Mouse (Mus musculus): ENCODE measurements at regions not wholly inside any gene's neighbourhood (a gene's known extent, or its start where the extent isn't known, plus 50 kb on each side); places are given as distances from the start of the nearest gene placed in this dataset.

GRCm38 (mm10) chr5:118815783-118816182 is 255.3 kb downstream of the Med13l start:
- no peak for DNase-seq

DNA sequence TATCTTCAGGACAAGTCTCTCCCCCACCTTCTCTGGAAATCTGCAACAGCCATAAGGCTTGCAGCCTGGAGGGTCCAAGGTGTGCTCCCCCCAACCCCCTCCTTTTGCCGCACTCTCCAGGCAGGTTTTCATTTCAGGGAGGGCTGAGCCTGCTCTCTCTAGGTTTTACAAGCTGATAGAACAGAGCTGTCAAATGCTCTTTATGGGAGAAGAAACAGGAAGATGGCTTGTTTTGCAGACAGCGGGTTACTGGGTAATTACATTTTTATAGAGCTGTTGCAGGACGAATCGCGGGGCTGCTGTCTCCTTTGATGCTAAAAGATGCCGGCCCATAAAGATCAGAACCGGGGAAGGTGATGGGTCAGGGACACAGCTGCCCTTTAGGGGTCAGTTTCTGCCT is 257.8 kb downstream of the Med13l start:
- no peak for DNase-seq

DNA sequence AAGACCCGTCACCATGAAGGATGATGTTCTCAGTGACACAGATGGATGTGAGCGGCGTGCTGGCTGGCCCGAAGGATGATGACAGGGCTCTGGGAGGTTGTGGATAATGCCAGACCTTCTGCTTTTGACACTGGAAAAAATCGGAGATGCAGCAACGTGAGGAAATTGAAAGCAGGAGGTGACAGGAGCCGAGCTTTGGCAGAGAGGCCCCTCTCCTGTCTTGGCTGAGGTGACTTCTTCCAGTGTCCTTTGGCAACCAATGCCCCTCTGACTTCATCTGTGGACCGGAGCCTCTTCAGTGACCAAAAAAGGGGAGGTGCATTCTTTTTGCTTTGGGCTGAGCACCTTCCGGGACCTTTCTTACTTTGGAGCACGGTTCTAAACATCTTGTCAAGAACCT is 264.3 kb downstream of the Med13l start:
- no peak for DNase-seq

DNA sequence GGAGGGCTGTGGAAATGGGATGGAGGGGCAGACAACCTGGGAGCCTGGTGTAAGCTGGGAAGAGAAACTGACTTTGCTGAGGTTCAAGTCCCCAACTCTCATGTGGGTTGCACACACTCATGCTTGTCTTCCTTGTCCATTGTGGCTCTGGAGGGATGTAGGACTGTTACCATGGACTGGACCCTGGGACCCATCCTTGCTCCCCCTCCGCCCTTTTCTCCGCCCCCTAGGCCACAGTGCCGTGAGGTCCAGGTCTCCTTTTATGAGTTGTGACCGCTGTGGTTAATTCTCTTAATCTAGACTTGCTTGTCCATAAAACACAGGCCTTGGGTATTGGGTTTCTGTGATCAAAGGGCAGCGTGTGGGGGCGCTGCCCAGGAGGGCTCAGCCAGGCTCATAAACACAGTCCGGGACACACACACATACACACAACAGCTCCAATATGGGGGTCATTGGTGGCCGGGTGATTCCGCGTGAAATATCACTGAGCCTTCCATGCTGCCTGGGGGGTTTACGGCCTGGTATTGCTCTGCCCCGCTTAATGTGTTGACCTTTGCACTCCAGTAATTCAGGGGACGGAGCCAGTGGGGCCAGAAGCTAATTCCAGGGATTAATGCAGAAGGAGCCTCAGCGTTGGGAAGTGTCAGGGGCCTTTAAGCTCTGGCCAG is 268.7 kb downstream of the Med13l start:
- no peak for DNase-seq

DNA sequence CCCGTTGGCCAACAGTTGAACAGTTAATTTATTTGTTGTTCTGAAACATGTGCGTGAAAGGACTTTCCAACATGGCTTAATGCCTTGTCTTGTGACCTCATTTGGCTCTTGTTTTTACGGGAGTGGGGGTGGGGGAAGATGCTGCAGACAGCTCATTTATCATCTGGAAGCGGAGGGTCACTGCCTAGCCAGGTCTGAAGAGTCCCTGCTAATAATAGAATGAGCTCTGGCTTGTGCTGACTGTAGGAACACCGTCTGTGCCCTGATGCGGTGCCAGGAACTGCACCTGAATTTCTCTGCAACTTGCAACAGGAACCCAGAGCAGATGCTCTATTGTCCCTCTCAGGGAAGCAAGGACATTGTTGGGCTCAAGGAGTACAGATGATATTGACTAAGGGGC is 272.2 kb downstream of the Med13l start:
- no peak for DNase-seq

- no peak for DNase-seq
These were observed 273.6 kb downstream of the Med13l start for GRCm38 (mm10) chr5:118834129-118834528.

DNA sequence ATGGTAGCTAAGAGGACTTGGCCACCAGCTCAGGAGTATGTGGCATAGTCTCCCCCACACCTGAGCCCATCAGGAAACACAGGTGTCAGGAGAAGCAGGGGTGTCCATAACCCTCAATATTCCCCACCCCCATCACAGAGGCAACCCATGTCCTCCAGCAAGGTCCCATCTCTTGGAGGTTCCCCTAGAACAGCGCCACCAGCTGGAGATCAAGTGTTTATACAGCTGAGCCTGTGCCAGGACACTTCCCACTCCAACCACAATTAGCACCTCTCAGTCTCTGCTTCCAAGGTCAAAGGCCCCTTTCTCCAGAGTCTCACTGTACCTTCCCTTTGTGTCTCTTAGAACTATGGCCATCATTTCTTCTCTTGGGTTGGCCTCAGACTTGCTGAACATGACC is 276.5 kb downstream of the Med13l start:
- no peak for DNase-seq

DNA sequence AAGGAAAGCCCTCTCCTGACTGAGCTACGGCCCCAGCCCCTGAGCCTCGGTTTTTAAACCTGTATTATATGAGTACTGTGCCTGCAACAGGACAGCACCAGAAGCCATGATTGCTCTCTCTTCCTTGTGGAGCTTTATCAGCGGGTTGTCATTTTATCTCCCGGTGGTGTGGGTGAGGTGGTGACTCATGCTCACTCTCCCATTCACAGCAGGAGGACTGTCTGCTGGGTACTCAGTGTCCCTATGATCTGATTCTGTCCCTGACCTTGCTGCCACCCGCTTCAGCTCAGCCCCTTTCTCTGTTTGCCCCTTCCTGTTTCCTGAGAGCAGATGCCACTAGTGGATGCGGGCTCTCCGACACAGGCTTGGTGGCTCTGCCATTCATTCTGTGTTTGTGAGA is 277.9 kb downstream of the Med13l start:
- no peak for DNase-seq

DNA sequence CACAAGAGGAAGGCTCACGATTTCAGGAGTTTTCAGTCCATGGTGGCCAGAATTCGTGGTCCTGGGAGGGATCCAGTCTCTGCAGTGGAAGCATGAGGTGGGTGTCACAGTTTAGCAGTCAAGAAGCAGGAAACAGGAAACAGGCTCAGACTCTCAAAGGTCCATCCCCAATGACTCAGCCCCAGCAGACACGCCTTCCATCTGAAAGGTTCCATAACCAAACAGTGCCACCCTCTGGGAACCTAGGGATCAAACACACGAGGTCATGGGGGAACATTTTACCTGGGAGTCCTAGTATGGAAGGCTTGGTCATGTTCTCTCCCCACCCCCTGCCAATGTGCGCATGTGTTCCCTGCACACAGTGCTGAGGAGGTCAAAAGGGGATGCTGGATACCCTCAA is 279.4 kb downstream of the Med13l start:
- no peak for DNase-seq

DNA sequence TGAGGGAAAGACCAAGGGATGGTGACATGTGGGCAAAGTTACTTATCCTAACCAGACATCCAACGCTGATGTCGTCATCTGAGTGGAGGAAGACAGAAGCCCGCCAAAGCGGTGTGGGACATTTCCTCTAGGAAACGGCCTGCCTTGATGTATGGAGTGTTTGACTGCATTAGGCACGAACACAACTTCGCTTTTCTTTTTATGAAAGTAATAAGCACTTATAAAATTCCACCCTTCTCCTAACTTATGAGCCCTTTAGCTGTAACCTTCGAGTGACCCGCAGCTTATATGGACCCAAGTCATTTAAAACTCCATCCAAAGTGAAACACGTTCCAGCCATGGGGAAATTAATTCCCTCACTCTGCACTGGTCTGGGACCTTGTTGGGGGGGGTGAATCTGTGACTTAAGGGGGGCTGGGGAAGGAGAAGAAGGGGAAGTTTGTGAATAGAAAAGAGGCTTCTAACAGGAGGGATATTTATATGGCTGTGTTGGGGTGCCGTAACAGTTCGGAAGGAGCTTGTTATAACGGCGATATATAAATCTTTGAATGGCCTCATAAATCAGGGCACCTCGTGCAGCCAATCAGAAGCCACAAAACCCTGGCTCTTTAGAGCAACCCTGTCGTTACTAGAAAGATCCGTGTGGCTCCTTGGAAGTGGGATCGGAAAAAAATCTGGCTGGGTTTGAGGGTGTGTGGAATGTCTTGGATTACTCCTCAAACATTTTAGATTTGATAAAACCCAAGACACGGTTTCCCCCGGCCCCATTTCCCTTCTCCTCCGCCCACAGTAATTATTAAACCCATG is 280.9 kb downstream of the Med13l start:
- no peak for DNase-seq

DNA sequence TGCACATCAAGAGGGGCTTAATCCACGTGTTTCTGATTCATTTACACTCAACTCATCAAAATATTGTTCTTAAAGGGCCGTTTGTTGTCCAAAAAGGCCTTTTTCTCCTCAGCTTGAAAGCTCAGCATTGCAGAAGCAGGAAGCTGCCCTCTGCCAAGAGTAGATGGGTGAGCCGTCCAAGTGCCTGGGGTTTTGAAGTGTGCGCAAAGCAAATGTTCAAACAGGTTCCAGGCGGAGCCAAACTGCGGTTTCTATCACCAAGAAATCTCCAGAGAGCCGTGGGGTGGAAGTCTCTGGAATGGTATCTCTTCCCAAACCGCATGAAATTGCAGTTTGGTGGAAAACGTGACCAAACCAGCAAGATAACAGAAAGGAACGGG is 281.5 kb downstream of the Med13l start:
- no peak for DNase-seq

DNA sequence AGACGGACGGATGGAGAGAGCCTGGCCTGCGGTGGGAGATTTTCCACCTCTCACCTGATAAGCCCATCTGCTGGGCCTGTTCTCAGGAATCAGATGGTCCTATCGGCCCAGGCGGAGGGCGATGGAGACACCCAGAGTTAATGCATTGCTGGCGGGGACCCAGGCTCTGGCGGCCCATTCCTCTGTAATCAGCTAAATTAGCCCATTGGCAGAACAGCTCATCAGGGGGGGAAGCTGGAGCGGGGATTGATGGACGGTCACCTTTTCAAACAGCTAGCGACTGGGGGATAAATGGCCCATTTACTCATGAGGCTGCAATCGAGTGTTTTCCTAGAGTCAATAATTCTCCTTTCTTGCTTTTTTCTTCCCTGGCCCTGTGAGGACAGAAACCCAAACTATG is 296.5 kb downstream of the Med13l start:
- no peak for DNase-seq

- DNase-seq: no peak
These were observed 300.8 kb downstream of the Med13l start for GRCm38 (mm10) chr5:118861143-118861847.

- DNase-seq: no peak
These were observed 307.0 kb downstream of the Med13l start for GRCm38 (mm10) chr5:118867511-118867910.

DNA sequence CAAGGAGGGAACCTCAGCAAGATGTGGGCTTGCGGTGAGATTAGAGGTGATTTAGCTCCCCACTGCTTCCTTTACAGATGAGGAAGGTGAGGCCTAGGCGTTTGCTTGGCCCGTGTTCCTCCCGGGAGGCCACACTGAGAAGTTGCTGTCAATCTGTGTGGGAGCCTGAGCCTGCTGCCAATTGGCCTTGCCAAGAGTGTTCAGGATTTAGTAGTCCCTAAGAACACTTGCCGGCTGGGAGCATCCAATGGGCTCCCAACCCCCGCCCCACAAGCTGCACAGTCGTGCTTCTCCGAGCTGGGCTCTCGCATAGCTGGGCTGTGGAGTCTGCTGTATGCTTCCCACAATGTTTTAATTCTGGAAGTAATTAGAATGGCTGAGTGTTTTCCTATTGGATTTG is 308.9 kb downstream of the Med13l start:
- DNase-seq: no peak

- DNase-seq: no peak
These were observed 313.4 kb downstream of the Med13l start for GRCm38 (mm10) chr5:118873871-118874270.

DNA sequence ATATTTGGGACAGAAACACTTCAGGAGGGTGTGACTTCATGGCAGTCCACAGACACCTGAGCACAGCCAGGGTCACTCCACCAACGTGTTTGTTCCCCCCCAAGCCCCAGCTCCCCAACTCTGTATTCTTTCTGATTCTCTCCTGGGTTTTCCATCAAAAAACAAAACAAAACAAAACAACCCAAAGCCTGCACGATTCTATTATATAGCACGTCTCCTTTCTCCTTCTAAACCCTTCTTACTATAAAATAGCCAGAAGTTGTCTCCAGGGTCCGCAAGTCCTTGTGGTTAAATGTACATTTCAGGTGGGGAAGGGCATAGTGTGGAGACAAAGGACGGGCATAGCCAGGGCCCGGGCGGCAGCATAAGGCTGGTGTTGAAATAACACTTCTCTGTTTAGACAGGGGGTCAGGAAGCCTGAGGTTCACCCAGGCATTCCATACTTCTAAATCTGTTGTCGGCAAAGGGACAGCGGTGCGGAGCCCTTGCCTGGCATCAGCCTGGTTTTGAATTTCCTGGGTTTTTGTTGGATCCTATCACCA is 314.7 kb downstream of the Med13l start:
- no peak for DNase-seq

DNA sequence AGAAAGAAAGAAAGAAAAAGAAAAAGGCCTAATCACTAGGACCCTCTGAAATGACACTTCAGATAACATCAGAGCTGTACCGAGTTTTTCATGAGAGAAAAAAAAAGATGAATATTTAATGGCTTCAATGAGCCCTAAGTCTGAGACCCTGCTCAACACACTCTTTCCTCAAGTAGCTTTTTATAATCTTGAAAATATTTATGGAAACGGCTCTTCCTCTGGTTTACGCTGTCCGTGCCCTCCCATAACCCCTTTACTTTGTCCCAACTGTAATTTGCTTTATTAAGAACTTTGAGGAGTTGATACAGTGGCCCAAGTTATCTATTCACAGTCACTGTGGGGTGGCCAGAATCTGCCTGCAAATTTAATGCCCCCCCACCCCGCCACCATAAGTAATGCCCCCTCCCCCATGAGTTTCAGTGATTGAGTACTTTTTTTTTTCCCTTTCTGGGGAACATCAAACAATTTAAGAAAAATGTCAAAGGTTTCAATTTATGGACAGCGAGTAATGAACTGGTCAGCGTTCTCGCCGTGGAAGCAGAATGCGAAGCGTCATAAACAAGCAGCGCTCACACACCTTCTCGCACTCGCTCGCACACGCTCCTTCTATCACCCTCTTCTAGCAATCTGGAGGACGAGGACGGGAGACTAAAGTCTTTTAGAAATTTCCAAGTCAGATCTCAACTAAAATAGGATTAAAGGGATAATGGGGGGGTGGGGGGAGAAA is 316.3 kb downstream of the Med13l start:
- DNase-seq: no peak

DNA sequence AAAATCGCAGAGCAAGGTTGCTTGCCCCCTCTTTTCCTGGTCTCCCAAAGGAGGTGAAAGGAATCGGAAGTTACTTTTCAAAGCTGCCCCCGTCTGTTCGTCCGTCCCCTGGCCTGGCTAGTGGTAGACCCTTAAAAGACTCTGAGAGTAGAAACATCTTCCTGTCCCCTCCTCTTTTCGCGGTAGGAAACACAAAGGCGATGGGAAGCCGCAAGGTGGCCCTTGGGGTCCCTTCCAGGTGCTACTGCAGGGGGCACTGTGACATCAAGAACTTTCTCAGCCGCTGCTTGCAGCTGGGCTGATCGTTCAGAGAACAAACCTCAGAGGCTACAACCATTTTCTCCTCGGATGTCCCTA is 316.8 kb downstream of the Med13l start:
- DNase-seq: no peak

GRCm38 (mm10) chr5:118877831-118878230 is 317.4 kb downstream of the Med13l start:
- DNase-seq: no peak

DNA sequence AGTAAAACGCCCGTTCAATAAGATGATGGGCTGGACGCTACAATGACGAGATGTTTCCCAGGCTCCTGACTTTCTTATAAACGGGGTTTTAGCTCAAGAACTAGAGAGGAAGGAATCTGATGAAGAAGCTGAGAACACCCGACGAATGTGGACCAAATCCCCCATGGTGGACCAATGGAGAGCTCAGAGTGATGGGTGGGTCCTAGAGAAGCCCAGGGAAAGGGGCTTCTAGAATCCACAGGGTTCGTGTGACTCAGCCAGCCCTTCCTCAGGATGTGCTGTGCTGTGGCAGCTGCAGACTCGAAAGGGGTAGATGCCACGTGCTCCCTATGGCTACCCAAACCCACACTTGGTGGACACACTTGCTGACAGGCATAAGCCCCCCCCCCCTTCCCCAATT is 318.2 kb downstream of the Med13l start:
- no peak for DNase-seq

DNA sequence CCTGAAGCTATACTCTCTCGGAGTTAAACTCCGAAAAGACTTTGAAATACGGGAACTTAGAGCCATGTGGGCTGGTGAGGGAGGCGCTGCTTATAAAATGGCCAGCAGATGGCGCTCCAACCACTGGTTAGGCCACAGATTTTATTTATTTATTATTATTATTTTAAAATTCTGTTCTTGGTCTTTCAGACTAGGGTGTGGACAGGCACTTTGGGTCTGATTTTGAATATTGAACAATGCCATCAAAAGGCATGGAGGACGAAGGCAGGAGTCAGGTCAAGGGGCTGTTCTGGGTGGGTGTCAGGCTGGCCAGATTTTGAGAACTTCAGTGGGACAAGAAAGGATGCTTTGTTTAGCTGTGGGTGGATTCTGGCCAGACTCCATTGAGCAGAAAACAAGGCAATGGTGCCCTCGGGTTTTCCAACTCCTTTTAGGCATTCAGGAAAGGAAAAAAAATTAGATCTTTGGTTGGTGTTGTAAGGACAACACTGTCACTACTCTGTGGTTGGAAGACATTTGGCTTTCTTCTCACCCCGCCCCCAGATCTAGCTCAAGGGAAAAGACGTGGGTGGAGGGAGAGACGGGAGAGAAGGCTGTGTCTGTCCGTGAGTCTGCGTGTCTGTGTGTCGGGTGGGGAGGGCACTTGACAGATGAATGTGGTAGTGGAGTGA is 319.5 kb downstream of the Med13l start:
- peak; percentile 82 for DNase-seq

DNA sequence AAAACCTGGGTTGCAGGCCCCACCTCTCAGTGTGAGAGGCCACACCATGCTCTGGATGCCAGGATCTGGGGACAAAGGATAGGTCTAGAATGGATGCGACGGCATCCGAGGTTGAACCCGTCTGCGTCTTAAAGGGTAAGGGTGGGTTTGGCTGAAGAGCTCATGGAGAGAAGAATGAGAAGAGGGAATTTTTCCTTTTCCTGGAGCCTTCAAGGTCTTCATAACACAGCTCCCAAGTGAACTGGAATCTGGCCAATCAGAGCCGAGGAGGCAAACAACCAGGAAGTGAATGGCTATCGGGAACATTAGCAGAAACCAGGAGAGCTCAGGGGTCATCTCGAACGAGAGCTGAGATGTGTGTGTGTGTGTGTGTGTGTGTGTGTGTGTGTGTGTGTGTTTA is 320.1 kb downstream of the Med13l start:
- DNase-seq: no peak
